Mouse (Mus musculus): ENCODE results near the gene Gm5678.

- no peak for TF ChIP-seq POLR2A (IDR thresholded peaks at IDR 0.05; ENCODE audit: low read depth, low read length)
- TF ChIP-seq CTCF (IDR thresholded peaks at IDR 0.05; ENCODE audit: extremely low read depth, insufficient read length, insufficient replicate concordance, low read depth, low read length), result peak; percentile 62; the same call in 1 of the 2 replicates
These were observed 1.2 kb upstream of the Gm5678 start for GRCm38 (mm10) chr16:93626745-93627144.

All from small intestine, adult 2 months (tissue).